Mouse (Mus musculus): ENCODE measurements around the gene Rab11fip5. TPM values are rescaled to one million over a fixed set of nuclear protein-coding genes. Genes with fewer than 3 reads are reported as not detected.

Gene Rab11fip5
- polyA plus RNA-seq, 1 experiment, result 13.5 TPM

- WGBS, result 92% methylated on average over 5 of the region's 5 CpGs
- Histone ChIP-seq H3K36me3 (ENCODE audit: control insufficient read depth, insufficient read depth, low read length) (no peaks in the 10 kb centered on the region), H3K27me3 (ENCODE audit: control insufficient read depth, insufficient read depth, low read length) (no peaks in the 10 kb centered on the region), H3K27ac (ENCODE audit: control insufficient read depth, insufficient read depth, low read length) (no peak overlapping the region), H3K4me1 (replicated peaks; ENCODE audit: control insufficient read depth, insufficient read depth, low read length) (no peaks in the 10 kb centered on the region), H3K4me3 (ENCODE audit: control insufficient read depth, insufficient read depth, low read length) (no peak overlapping the region)
- no peak for DNase-seq
- TF ChIP-seq POLR2A (IDR thresholded peaks at IDR 0.05; ENCODE audit: control insufficient read depth, extremely low read depth, insufficient read depth, low read length, poor library complexity) (no peak), CTCF (IDR thresholded peaks at IDR 0.05; ENCODE audit: borderline replicate concordance, control insufficient read depth, extremely low read depth, insufficient read depth, low read length, poor library complexity) (no peak)
Observed at GRCm38 (mm10) chr6:85304966-85305365, 69.5 kb downstream of the Rab11fip5 start.

- no peak for TF ChIP-seq CTCF (IDR thresholded peaks at IDR 0.05; ENCODE audit: borderline replicate concordance, control insufficient read depth, extremely low read depth, insufficient read depth, low read length, poor library complexity)
- no peak for TF ChIP-seq POLR2A (IDR thresholded peaks at IDR 0.05; ENCODE audit: control insufficient read depth, extremely low read depth, insufficient read depth, low read length, poor library complexity)
- Histone ChIP-seq H3K4me3 (ENCODE audit: control insufficient read depth, insufficient read depth, low read length) (no peak overlapping the region), H3K4me1 (replicated peaks; ENCODE audit: control insufficient read depth, insufficient read depth, low read length) (no peaks in the 10 kb centered on the region), H3K27ac (ENCODE audit: control insufficient read depth, insufficient read depth, low read length) (no peak overlapping the region), H3K36me3 (ENCODE audit: control insufficient read depth, insufficient read depth, low read length) (no peaks in the 10 kb centered on the region), H3K27me3 (ENCODE audit: control insufficient read depth, insufficient read depth, low read length) (no peaks in the 10 kb centered on the region)
- WGBS, result 75% methylated on average over 3 of the region's 3 CpGs
- DNase-seq, result no peak
Observed at GRCm38 (mm10) chr6:85302326-85303055, 71.9 kb downstream of the Rab11fip5 start.

GRCm38 (mm10) chr6:85295384-85296167 is 78.9 kb downstream of the Rab11fip5 start:
- Histone ChIP-seq H3K27me3 (ENCODE audit: control insufficient read depth, insufficient read depth, low read length) (no peaks in the 10 kb centered on the region), H3K4me1 (replicated peaks; ENCODE audit: control insufficient read depth, insufficient read depth, low read length) (no peaks in the 10 kb centered on the region), H3K4me3 (ENCODE audit: control insufficient read depth, insufficient read depth, low read length) (no peak overlapping the region), H3K36me3 (ENCODE audit: control insufficient read depth, insufficient read depth, low read length) (no peaks in the 10 kb centered on the region), H3K27ac (ENCODE audit: control insufficient read depth, insufficient read depth, low read length) (no peak overlapping the region)
- DNase-seq, result peak; percentile 17
- WGBS, result 65% methylated on average over 7 of the region's 7 CpGs
- no peak for TF ChIP-seq CTCF (IDR thresholded peaks at IDR 0.05; ENCODE audit: borderline replicate concordance, control insufficient read depth, extremely low read depth, insufficient read depth, low read length, poor library complexity)
- no peak for TF ChIP-seq POLR2A (IDR thresholded peaks at IDR 0.05; ENCODE audit: control insufficient read depth, extremely low read depth, insufficient read depth, low read length, poor library complexity)

GRCm38 (mm10) chr6:85294004-85294379 is 80.4 kb downstream of the Rab11fip5 start:
- H3K4me3 ChIP-seq (ENCODE audit: control insufficient read depth, insufficient read depth, low read length), result no peak overlapping the region
- H3K36me3 ChIP-seq (ENCODE audit: control insufficient read depth, insufficient read depth, low read length), result no peaks in the 10 kb centered on the region
- DNase-seq, result no peak
- TF ChIP-seq CTCF (IDR thresholded peaks at IDR 0.05; ENCODE audit: borderline replicate concordance, control insufficient read depth, extremely low read depth, insufficient read depth, low read length, poor library complexity), result no peak
- TF ChIP-seq POLR2A (IDR thresholded peaks at IDR 0.05; ENCODE audit: control insufficient read depth, extremely low read depth, insufficient read depth, low read length, poor library complexity), result no peak
- WGBS, result 81% methylated on average over 5 of the region's 5 CpGs
- no peaks in the 10 kb centered on the region for H3K27me3 ChIP-seq (ENCODE audit: control insufficient read depth, insufficient read depth, low read length)
- H3K4me1 ChIP-seq (replicated peaks; ENCODE audit: control insufficient read depth, insufficient read depth, low read length), result no peaks in the 10 kb centered on the region
- no peak overlapping the region for H3K27ac ChIP-seq (ENCODE audit: control insufficient read depth, insufficient read depth, low read length)

GRCm38 (mm10) chr6:85293255-85294003 is 81.0 kb downstream of the Rab11fip5 start:
- Histone ChIP-seq H3K4me1 (replicated peaks; ENCODE audit: control insufficient read depth, insufficient read depth, low read length) (no peaks in the 10 kb centered on the region), H3K27me3 (ENCODE audit: control insufficient read depth, insufficient read depth, low read length) (no peaks in the 10 kb centered on the region), H3K36me3 (ENCODE audit: control insufficient read depth, insufficient read depth, low read length) (no peaks in the 10 kb centered on the region), H3K4me3 (ENCODE audit: control insufficient read depth, insufficient read depth, low read length) (no peak overlapping the region), H3K27ac (ENCODE audit: control insufficient read depth, insufficient read depth, low read length) (no peak overlapping the region)
- TF ChIP-seq CTCF (IDR thresholded peaks at IDR 0.05; ENCODE audit: borderline replicate concordance, control insufficient read depth, extremely low read depth, insufficient read depth, low read length, poor library complexity) (no peak), POLR2A (IDR thresholded peaks at IDR 0.05; ENCODE audit: control insufficient read depth, extremely low read depth, insufficient read depth, low read length, poor library complexity) (no peak)
- no peak for DNase-seq
- 63% methylated on average over 10 of the region's 10 CpGs for WGBS

All from thymus, adult 2 months (tissue).